Mouse (Mus musculus): ENCODE measurements around the gene Iapp. TPM values are rescaled to one million over a fixed set of nuclear protein-coding genes. Genes with fewer than 3 reads are reported as not detected.

Iapp gene
- not detected in 2 replicates for polyA plus RNA-seq (2012)

DNA sequence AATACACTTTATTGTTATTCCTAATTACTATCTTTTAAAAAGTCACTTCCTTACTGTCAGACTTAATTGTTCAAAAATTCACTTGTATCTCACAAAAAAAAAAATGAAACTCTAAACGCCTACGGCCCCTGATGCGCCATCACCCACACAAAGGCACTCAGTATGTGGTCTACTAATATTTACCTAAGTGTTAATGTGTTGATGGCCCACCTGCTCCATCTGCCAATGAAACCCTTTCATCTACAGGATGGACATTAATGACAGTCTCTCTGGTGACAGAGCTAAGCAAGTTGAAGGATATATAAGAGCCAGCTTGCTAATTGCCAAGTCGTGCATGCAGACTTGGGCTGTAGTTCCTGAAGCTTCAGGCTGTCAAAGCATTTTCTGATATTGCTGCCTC lies at the start of gene Iapp:
Gene Iapp, plus strand, starts transcription at position 326 of the 400 bp plus-strand sequence.

DNA sequence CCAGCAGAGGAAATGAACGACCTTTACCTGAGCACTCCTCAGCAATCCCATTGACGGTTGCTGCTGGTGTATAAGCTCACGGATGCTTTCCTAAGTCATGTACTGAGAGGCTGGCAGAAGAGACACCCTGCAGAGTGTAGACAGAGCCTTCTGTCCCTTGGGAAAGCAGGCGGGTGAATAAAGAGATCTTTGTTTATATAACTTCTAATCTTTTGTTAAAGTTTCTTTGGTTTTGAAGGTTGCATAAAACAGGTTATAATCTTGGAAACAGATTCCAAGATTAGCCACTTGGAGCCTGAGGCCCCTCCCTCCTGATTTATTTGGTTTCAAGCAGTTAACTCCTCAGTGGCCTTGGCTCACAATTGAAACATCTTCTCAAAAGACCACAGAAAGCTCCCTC lies 24.7 kb downstream of the Iapp start, which contains the start of gene Slco1a5:
Gene Slco1a5, minus strand, starts transcription at position 101 of the 400 bp plus-strand sequence.

DNA sequence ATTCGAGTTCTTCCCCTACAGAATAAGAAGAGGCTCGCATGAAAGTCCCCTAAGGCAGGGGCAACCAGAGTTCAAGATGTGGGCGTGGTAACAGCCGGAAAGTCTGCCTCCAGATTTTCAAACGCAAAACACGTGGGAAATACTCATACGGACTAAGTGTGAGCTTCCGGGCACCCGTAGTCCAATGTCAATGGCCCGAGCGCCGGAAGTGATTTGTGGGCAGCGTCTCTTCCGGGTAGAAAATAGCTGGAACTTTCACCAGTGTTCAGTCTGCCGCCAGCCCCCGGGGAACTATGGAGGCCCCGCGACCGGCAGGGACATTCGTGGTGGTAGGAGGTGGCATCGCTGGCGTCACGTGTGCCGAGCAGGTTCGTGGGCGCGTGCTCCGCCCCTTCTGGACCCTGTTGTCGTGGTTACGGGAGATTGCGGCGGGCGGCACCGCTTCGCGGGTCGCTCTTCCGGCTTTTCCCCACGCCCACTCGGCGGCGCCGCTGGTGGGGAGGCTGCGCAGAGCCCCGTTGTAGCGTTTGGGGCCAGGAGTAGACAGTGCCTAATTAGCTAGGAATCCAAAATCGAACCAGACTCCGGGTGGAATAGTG lies 47.3 kb downstream of the Iapp start, which contains the start of gene Pyroxd1:
Gene Pyroxd1, plus strand, starts transcription at position 215 of the 599 bp plus-strand sequence.

Other genes with a start within 250 kb of the Iapp start
- not detected in 2 replicates for gene Slco1a6, start 89.9 kb upstream of the Iapp start, polyA plus RNA-seq (2012)
- not detected in 2 replicates for gene Slco1a5, start 24.6 kb downstream of the Iapp start, polyA plus RNA-seq (2012)
- gene Pyroxd1, start 47.2 kb downstream of the Iapp start, polyA plus RNA-seq (2012): 1.3 and 1.5 TPM in 2 replicates
- gene Recql, start 88.7 kb downstream of the Iapp start, polyA plus RNA-seq (2012): 4.4 and 4.5 TPM in 2 replicates
- 32.0 and 32.5 TPM in 2 replicates for gene Golt1b, start 88.8 kb downstream of the Iapp start, polyA plus RNA-seq (2012)
- 0.13 and 0.71 TPM in 2 replicates for gene Spx, start 115.0 kb downstream of the Iapp start, polyA plus RNA-seq (2012)
- not detected in 2 replicates for gene Gys2, start 174.7 kb downstream of the Iapp start, polyA plus RNA-seq (2012)
- 14.3 and 22.2 TPM in 2 replicates for gene Ldhb, start 209.5 kb downstream of the Iapp start, polyA plus RNA-seq (2012)

Data from megakaryocyte-erythroid progenitor cell, adult 5 weeks (primary cell).